Mouse (Mus musculus) megakaryocyte, embryonic 14.5 days (primary cell): ENCODE results near the gene B4galt3.

Source experiments
- FLI1 ChIP-seq: IDR thresholded peaks from 2 replicates; pipeline ENCODE4 v1.6.1; 2012; ENCODE audit warnings: low read length, inconsistent platforms, mixed read lengths
- GATA1 ChIP-seq: IDR thresholded peaks from 3 replicates; pipeline ENCODE4 v1.6.1; 2012; ENCODE audit warnings: mixed read lengths, low read length, inconsistent platforms, borderline replicate concordance

DNA sequence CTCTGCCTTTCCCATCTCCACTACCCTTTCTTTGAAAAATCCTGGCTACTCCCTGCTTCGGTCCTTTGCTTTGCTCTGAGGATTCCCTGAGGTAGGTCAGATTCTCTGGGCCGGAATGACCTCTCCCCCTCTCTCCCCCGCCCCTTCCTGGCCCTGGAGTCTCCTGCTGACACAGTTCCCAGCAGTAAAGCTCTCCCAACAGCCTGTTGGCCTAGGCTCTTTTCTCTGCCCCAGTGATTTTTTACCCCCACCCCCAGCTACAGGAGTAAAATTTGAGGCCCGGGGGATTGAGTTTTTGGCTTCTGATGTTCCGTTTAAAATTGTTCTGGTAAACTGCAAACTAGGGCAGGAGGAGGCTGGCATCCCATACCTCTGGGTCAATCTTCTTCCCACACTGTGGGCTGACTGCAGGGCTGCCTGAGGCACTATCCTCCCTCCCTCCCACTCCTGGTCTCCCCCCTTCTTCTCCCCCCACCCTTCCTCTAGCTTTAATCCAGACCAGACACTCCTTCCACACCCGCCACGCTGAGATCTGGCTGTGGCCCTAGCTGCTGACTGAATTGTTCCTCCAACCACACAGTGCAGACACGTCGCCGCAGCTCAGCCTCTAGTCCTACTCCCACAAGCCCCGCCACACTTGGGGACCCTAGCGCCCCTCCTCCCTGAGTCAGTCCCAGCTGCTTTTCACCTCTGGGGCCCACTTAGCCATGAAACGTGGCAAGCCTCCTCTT lies 18.4 kb upstream of the B4galt3 start:
- TF ChIP-seq GATA1 (no peak), FLI1 (no peak)
